Mouse (Mus musculus) lung, embryonic 14.5 days (tissue): ENCODE measurements around the gene Slco2a1. TPM values are rescaled to one million over a fixed set of nuclear protein-coding genes. Genes with fewer than 3 reads are reported as not detected.

ENCODE experiments used
- ATAC-seq: fragments of 200-750 bp; cut with Nextera tagmentation; 2 replicates; pipeline ENCODE4 v1.8.0; 2017; ENCODE audit warnings: mild to moderate bottlenecking, moderate TSS enrichment, moderate library complexity; ENCODE audit not compliant: insufficient read depth
- DNase-seq: peaks from one replicate; pipeline ENCODE4 v3.0.0-alpha.2; 2015
- H3K27ac ChIP-seq: fragments of 300-500 bp; sonication (generic); 2 replicates; pipeline ENCODE4 v1.5.1; 2014; ENCODE audit warnings: low read depth, mild to moderate bottlenecking, moderate library complexity
- H3K27me3 ChIP-seq: fragments of 300-500 bp; sonication (generic); 2 replicates; pipeline ENCODE4 v1.6.1; 2014; ENCODE audit warnings: low read length, control low read depth; ENCODE audit not compliant: insufficient read depth
- H3K36me3 ChIP-seq: fragments of 300-500 bp; sonication (generic); 2 replicates; pipeline ENCODE4 v1.6.1; 2014; ENCODE audit warnings: control low read depth; ENCODE audit not compliant: insufficient read depth
- H3K4me1 ChIP-seq: fragments of 300-500 bp; sonication (generic); 2 replicates; pipeline ENCODE4 v1.6.1; 2014; ENCODE audit warnings: antibody characterized with exemption, control low read depth; ENCODE audit not compliant: insufficient read depth
- H3K4me2 ChIP-seq: fragments of 300-500 bp; sonication (generic); 2 replicates; pipeline ENCODE4 v1.6.1; 2014; ENCODE audit warnings: mild to moderate bottlenecking
- H3K4me3 ChIP-seq: fragments of 300-500 bp; sonication (generic); 2 replicates; pipeline ENCODE4 v1.5.1; 2014; ENCODE audit warnings: low read depth, low read length
- H3K9ac ChIP-seq: fragments of 300-500 bp; sonication (generic); 2 replicates; pipeline ENCODE4 v1.6.1; 2014
- H3K9me3 ChIP-seq: fragments of 300-500 bp; sonication (generic); 2 replicates; pipeline ENCODE4 v1.6.1; 2016; ENCODE audit warnings: low read depth, low read length, control low read depth
- CTCF ChIP-seq: IDR thresholded peaks from 2 replicates; pipeline ENCODE4 v1.5.1; 2016; ENCODE audit warnings: antibody characterized with exemption, low read depth
- WGBS: fragments of 180-500 bp; shearing (Covaris S2); extraction: QIAGEN DNeasy Blood & Tissue Kit; methylation state at CpG from one replicate; pipeline ENCODE4 v1.1.7; 2014; 5-methylcytosine and 5-hydroxymethylcytosine counted together
- polyA plus RNA-seq: library from polyadenylated mRNA; unstranded; fragments of >200 nt; fragmentation: Nextera tagmentation; extraction: Ambion mirVana; gene quantifications from 2 replicates; pipeline ENCODE4 v1.2.1, GENCODE M21; 2014

The Slco2a1 gene
- polyA plus RNA-seq, 1 experiment from 2014 or later: 15.1 TPM

DNA sequence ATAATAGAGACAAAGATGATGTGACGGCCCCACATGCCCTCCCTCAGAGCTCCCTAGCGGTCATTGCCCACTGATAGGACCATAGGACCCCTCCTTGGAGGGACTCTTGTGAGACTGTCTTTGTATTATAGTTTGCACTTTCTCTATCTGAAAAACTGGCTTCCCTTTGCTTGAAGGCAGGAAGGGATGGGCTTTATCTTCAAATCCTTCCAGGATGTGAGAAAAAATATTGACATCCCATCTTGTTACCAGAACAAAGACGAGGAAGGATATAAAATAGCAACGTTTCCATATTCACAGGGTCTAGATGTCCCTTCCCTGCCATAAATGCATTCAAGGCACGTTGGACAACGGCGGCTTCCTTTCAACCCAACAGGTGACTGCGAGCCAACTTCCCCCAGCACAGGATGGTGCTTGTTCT, 48.5 kb downstream of the Slco2a1 start:
- H3K4me1 ChIP-seq: peaks cover 12% of the 10 kb centered on the region; the same call in 1 of the 2 replicates
- peak; percentile 34 for DNase-seq
- no peaks in the 10 kb centered on the region for H3K36me3 ChIP-seq
- no peak for ATAC-seq
- no peak overlapping the region for H3K9ac ChIP-seq
- no peaks in the 10 kb centered on the region for H3K9me3 ChIP-seq
- no peak for TF ChIP-seq CTCF
- WGBS: 69% methylated on average over 8 of the region's 8 CpGs
- H3K4me3 ChIP-seq: no peak overlapping the region
- H3K27ac ChIP-seq: no peak overlapping the region
- H3K4me2 ChIP-seq: no peak overlapping the region
- H3K27me3 ChIP-seq: no peaks in the 10 kb centered on the region

DNA sequence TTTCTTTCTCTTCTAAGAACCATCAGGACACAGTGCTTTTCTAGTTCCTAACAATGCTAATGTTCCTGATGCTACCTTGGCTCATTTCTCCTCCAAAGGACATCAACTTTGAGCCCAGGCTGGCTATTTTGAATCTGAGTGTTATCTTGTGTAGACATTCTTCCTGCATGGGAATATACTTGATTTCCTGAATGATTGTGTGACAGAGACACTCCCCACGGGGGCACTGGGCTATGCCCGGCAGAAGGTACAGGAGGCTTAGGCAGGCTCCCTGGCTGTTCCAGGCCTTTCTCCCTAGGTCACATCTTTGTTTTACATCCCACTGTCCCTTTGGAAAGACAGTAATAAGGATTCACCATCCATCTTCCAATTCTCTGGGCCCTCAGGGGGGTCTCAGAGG, 49.8 kb downstream of the Slco2a1 start:
- no peak for TF ChIP-seq CTCF
- no peak overlapping the region for H3K9ac ChIP-seq
- no peak overlapping the region for H3K4me3 ChIP-seq
- H3K36me3 ChIP-seq: no peaks in the 10 kb centered on the region
- no peaks in the 10 kb centered on the region for H3K9me3 ChIP-seq
- H3K4me2 ChIP-seq: no peak overlapping the region
- H3K27me3 ChIP-seq: no peaks in the 10 kb centered on the region
- no peak for DNase-seq
- WGBS: 65% methylated on average over 2 of the region's 2 CpGs
- peaks cover 7% of the 10 kb centered on the region; the same call in 1 of the 2 replicates for H3K4me1 ChIP-seq
- no peak for ATAC-seq
- H3K27ac ChIP-seq: no peak overlapping the region

DNA sequence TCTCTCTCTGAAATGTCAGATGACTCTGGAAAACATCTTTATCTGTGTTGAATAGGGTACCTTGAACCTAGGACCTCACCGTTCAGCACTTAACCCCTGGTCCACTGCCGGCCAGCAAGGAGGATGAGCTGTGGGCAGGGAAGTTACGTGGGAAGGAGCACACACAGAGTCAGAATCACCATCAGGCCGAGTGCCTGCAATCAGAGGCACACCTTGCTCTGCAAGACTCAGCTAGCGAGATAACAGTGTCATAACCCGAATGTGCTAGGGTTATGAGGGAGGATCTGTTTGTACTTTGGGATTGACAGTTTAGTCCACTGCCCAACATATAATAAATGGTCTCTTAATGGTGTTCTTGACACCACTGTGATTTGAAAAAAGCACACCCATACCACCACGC, 50.2 kb downstream of the Slco2a1 start:
- Histone ChIP-seq H3K27me3 (no peaks in the 10 kb centered on the region), H3K4me2 (no peak overlapping the region), H3K9ac (no peak overlapping the region), H3K27ac (no peak overlapping the region), H3K4me3 (no peak overlapping the region), H3K4me1 (peaks cover 7% of the 10 kb centered on the region; the same call in 1 of the 2 replicates), H3K36me3 (no peaks in the 10 kb centered on the region), H3K9me3 (no peaks in the 10 kb centered on the region)
- ATAC-seq: no peak
- no peak for DNase-seq
- no peak for TF ChIP-seq CTCF
- WGBS: 63% methylated on average over 7 of the region's 7 CpGs

DNA sequence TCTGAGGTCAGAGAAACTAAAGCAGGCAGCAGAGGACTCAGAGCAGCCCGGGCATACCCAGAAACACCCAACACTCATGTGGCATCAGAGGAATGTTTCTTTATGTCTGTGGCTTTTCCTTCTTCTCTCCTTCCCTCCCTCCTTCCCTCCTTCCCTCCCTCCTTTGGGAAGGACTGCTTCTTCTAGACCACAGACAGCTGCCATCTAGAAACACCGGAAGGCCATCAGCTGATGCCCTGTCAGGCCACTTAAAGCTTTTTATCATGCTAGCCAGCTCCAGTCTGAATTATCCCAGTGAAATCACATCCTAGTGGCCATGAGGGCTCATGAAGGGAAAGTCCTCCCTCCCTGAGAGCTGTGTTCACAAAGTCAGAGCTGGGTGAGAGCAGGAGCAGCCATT, 52.1 kb downstream of the Slco2a1 start:
- Histone ChIP-seq H3K4me1 (peaks cover 7% of the 10 kb centered on the region; the same call in 1 of the 2 replicates), H3K4me3 (no peak overlapping the region), H3K27ac (no peak overlapping the region), H3K27me3 (no peaks in the 10 kb centered on the region), H3K9me3 (no peaks in the 10 kb centered on the region), H3K9ac (no peak overlapping the region), H3K36me3 (no peaks in the 10 kb centered on the region), H3K4me2 (no peak overlapping the region)
- WGBS: 68% methylated on average over 2 of the region's 2 CpGs
- no peak for TF ChIP-seq CTCF
- ATAC-seq (no peak; the same call in 1 of the 2 replicates), DNase-seq (no peak)

DNA sequence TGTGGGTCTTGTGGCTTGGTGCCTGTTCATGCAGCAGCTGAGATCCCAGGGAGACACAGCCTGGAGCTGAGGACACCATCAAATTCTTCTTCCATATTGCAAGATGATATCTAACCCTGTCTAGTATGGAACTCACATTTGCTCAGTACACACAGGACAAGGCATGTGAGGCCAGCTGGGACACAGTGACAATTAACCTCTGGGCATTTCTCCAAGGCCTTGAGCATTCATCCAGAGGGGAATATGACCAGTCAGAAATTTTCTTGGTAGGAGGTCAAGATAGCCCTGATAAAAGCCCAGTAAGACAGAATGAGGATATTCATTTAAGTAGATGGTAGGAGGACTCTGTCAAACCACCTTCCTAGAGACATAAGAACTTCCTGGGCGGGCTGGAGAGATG, 56.9 kb downstream of the Slco2a1 start:
- ATAC-seq: no peak
- 60% methylated on average over 1 of the region's 1 CpGs for WGBS
- peak; percentile 24 for DNase-seq

DNA sequence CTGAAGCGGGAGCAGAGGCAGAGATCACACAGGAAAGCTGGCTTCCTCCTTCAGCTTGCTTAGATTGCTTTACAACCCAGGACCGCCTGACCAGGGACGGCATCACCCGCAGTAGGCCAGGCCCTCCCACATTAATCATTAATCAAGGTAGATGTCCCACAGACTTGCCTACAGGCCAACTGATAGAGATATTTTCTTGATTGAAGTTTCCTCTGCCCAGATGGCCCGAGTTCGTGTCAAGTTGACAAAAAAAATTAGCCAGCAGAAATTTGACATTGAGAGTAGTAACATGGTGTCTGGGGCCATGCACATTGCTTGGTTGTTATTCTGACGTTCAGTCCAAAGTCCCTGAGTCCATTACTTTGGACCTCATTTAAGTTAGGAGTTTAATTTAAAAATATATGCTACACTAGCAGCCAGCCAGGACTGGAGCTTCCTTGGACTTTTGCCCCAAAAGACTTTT, 60.6 kb downstream of the Slco2a1 start:
- no peak overlapping the region for H3K4me3 ChIP-seq
- H3K27ac ChIP-seq: no peak overlapping the region
- DNase-seq (no peak), ATAC-seq (no peak)
- H3K9me3 ChIP-seq: no peaks in the 10 kb centered on the region
- H3K36me3 ChIP-seq: no peaks in the 10 kb centered on the region
- no peak for TF ChIP-seq CTCF
- 61% methylated on average over 7 of the region's 7 CpGs for WGBS
- H3K4me2 ChIP-seq: no peak overlapping the region
- no peaks in the 10 kb centered on the region for H3K4me1 ChIP-seq
- no peaks in the 10 kb centered on the region for H3K27me3 ChIP-seq
- H3K9ac ChIP-seq: no peak overlapping the region

More for the DNA sequence above, 56.9 kb downstream of the Slco2a1 start:
- Histone ChIP-seq H3K36me3 (no peaks in the 10 kb centered on the region), H3K4me2 (no peak overlapping the region), H3K4me1 (peaks cover 7% of the 10 kb centered on the region; the same call in 1 of the 2 replicates), H3K9ac (no peak overlapping the region), H3K27me3 (no peaks in the 10 kb centered on the region), H3K9me3 (no peaks in the 10 kb centered on the region), H3K4me3 (no peak overlapping the region), H3K27ac (no peak overlapping the region)
- no peak for TF ChIP-seq CTCF

DNA sequence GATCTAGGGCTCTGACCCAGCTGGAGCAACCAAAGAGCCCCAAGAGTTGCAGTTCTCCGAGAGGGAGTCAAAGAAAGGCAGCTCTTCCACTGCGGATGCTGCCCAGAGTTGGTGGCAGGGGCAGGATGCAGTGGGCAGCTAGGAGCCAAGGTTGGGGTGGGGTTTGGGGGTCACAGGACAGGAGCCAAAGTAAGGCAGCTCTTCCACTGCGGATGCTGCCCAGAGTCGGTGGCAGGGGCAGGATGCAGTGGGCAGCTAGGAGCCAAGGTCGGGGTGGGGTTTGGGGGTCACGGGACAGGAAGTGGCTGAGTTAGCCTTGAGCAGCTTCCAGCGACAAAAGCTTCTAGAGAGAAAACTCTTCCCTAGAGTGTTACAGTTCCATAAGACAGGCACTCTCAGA, 65.3 kb downstream of the Slco2a1 start:
- 72% methylated on average over 7 of the region's 7 CpGs for WGBS
- H3K27ac ChIP-seq: no peak overlapping the region
- no peak overlapping the region for H3K9ac ChIP-seq
- no peak overlapping the region for H3K4me3 ChIP-seq
- no peak overlapping the region for H3K4me2 ChIP-seq
- no peak for ATAC-seq
- no peaks in the 10 kb centered on the region for H3K9me3 ChIP-seq
- no peak for TF ChIP-seq CTCF
- H3K4me1 ChIP-seq: no peaks in the 10 kb centered on the region
- DNase-seq: no peak
- no peaks in the 10 kb centered on the region for H3K36me3 ChIP-seq
- no peaks in the 10 kb centered on the region for H3K27me3 ChIP-seq

DNA sequence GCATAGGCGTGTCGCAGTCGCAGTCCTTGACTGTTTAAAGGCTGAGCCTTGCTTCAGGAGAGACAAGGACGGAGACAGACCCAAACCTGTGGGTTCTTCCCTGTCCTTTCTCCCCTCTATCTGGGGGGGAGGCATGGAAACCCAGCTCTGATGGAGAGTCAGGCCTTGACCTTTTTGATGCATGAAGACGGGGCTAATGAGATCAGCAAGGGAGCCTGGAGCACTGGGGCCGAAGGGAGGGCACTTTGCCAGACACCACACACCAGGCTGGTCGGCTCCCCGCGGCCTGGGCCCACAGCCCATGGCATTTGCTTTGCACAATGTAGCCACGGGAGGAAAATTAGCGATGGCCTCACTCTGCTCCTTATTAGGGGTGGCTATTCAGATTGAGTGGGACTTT, 66.5 kb downstream of the Slco2a1 start:
- H3K27me3 ChIP-seq: no peaks in the 10 kb centered on the region
- TF ChIP-seq CTCF: no peak
- DNase-seq (no peak), ATAC-seq (no peak; the same call in 1 of the 2 replicates)
- no peaks in the 10 kb centered on the region for H3K9me3 ChIP-seq
- H3K27ac ChIP-seq: no peak overlapping the region
- H3K4me1 ChIP-seq: no peaks in the 10 kb centered on the region
- no peaks in the 10 kb centered on the region for H3K36me3 ChIP-seq
- H3K4me3 ChIP-seq: no peak overlapping the region
- WGBS: 83% methylated on average over 11 of the region's 11 CpGs
- no peak overlapping the region for H3K4me2 ChIP-seq
- no peak overlapping the region for H3K9ac ChIP-seq
